Mouse (Mus musculus) activated CD4-positive, CD25-positive, alpha-beta regulatory T cell, adult 4 months (primary cell): ENCODE results near the gene Tagln. TPM values are rescaled to one million over a fixed set of nuclear protein-coding genes. Genes with fewer than 3 reads are reported as not detected.

ENCODE experiments used
- ATAC-seq: one replicate; pipeline ENCODE4 v1.8.0; 2017
- polyA plus RNA-seq, 2 experiments: library from polyadenylated mRNA; unstranded; fragments of 100-300 nt; shearing (Covaris generic); gene quantifications; one replicate each; pipeline ENCODE4 v1.2.1; 2017

The Tagln gene
- polyA plus RNA-seq, 2 experiments from 2014 or later = 0.66 to 1.1 TPM

DNA sequence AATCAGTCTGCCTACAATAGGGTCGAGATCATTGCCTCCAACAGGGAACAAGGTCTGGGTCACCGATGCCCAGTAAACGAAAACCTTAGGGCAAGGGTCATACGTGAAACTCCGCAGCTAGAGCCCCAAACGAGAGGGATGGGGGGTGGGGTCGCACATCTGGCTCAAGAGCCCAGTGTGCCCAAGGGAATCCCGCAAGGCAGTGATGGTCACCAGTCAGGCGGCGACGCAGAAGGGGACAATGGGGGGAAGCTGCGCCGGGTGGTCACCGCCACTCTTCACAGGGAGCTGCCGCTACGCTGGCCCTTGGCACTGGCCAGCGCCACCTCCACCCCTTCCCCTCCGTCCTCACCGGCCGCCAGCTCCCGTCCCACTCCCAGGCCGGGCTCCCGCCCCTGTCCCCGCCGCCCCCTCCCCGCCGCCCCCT lies 30.0 kb downstream of the Tagln start:
- ATAC-seq = no peak

DNA sequence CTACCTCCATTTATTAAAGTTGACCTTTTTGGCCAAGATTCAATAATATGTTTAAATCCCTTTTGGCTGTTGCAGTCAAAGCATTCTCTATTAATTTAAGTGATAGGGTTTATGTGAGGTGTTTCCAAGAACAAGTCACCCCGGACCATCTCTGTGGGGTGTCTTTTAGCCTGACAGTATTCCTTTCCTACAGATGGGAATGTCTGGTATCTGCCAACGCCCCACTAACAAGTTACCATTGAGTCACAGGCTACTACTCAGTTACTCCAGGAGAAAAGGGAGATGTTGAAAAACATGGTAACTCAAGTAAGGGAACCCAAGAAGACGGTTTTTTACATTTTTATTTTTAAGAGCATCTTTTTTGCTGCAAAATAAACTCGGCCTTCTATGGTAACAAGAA lies 30.7 kb downstream of the Tagln start:
- ATAC-seq = no peak

DNA sequence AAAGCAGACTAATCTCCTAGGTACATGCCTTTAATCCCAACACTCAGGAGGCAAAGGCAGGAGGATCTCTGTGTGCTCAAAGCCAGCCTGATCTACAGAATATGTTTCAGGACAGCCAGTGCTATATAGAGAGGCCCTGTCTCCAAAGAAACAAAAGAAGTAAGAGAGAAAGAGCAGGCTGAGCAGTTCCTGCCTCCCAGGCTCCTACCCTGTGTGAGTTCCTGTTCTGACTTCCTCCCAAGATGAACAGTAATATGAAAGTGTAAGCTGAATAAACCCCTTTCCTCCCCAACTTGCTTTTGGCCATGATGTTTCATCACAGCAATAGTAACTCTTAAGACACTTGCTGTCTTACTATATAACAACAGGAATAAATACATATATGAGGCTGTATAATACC lies 42.2 kb downstream of the Tagln start:
- ATAC-seq = no peak

Other genes starting within 250 kb of the Tagln start
- gene Cep164, start 107.4 kb downstream of the Tagln start, polyA plus RNA-seq = 1 to 10 TPM; 7.9 to 8.6 TPM
- gene Bace1, start 97.5 kb downstream of the Tagln start, polyA plus RNA-seq = 10 to 100 TPM in 1 of 2 experiments, 1 to 10 TPM in 1; 8.0 to 10.0 TPM
- gene Pcsk7, start 29.6 kb downstream of the Tagln start, polyA plus RNA-seq = 10 to 100 TPM; 13.9 to 18.5 TPM
- gene Rnf214, start 29.1 kb downstream of the Tagln start, polyA plus RNA-seq = 10 to 100 TPM; 26.5 to 29.6 TPM
- gene Sidt2, start 19.2 kb upstream of the Tagln start, polyA plus RNA-seq = 10 to 100 TPM; 36.5 to 43.0 TPM
- gene Pafah1b2, start 76.6 kb upstream of the Tagln start, polyA plus RNA-seq = 10 to 100 TPM; 59.9 to 63.9 TPM
- gene Sik3, start 76.8 kb upstream of the Tagln start, polyA plus RNA-seq = 10 to 100 TPM in 1 of 2 experiments, 1 to 10 TPM in 1; 7.9 to 10.4 TPM